ENCODE assay signal across 8 mouse cellular contexts in genomic region chr8:84689091-84689915, GRCm38 (mm10). TPM values are rescaled to one million over a fixed set of nuclear protein-coding genes. Genes with fewer than 3 reads are reported as not detected.
A peak's percentile ranks its signal among the peaks of the same experiment; 100 is the strongest.
DNase-seq lines count a peak whose midpoint lies in the region; ATAC-seq lines count a peak whose summit lies in the region.

No protein-coding gene starts in this region.

- under 1% methylated on average over 47 of the region's 47 CpGs for WGBS in hindbrain, embryonic 13.5 days

- peak; percentile 78 for DNase-seq in Muller cell, postnatal 12 days (ENCODE audit: inconsistent ontology term)
- DNase-seq in cerebellum, adult 9-11 months, result peak; percentile 91
- DNase-seq in frontal cortex, postnatal 10 days (ENCODE audit: low spot score in 2 of 2), result peak; percentile 88 to 89
- peak; percentile 73 to 77 for DNase-seq in layer of hippocampus, postnatal 25 days (ENCODE audit: extremely low spot score in 1 of 2, low spot score in 1 of 2)
- DNase-seq in lung, postnatal 14 days, result peak; percentile 89
- peak; percentile 83 for DNase-seq in retina, adult 2 months (ENCODE audit: low read depth, low spot score)
- peak; percentile 88 for DNase-seq in thymus, postnatal 25 days

- peaks cover 46% of the 10 kb centered on the region for H3K4me1 ChIP-seq in hindbrain, embryonic 13.5 days (replicated peaks)

- H3K27me3 ChIP-seq in hindbrain, embryonic 13.5 days, result no peaks in the 10 kb centered on the region

- peak overlapping the region; percentile 100 for H3K4me3 ChIP-seq in hindbrain, embryonic 13.5 days

- H3K4me2 ChIP-seq in hindbrain, embryonic 13.5 days, result peak overlapping the region; percentile 95

- peaks cover 30% of the 10 kb centered on the region for H3K36me3 ChIP-seq in hindbrain, embryonic 13.5 days

- no peaks in the 10 kb centered on the region for H3K9me3 ChIP-seq in hindbrain, embryonic 13.5 days

- peak; percentile 87 for ATAC-seq in hindbrain, embryonic 13.5 days (ENCODE audit: low FRiP score)

- peak overlapping the region; percentile 85 for H3K9ac ChIP-seq in hindbrain, embryonic 13.5 days

- peak overlapping the region; percentile 56 for H3K27ac ChIP-seq in hindbrain, embryonic 13.5 days

RNA-seq across cellular contexts. Expression of gene Nacc1, which starts 1.6 kb away (rescaled TPM):
- polyA plus RNA-seq in hindbrain, embryonic 13.5 days (2015; fragmentation: Nextera tagmentation; extraction: Ambion mirVana), result 13.7 and 14.4 TPM in 2 replicates
- 10 to 100 TPM; 88.9 to 91.0 TPM for total RNA-seq in layer of hippocampus, postnatal 25 days (2021)

RNA-seq across cellular contexts. Expression of gene Trmt1, which starts 3.2 kb away (rescaled TPM):
- 51.9 and 60.3 TPM in 2 replicates for polyA plus RNA-seq in hindbrain, embryonic 13.5 days (2015; fragmentation: Nextera tagmentation; extraction: Ambion mirVana)
- total RNA-seq in layer of hippocampus, postnatal 25 days (2021), result 100 to 1,000 TPM in 1 of 2 experiments, 10 to 100 TPM in 1; 83.4 to 101 TPM

RNA-seq across cellular contexts. Expression of gene Lyl1, which starts 12.0 kb away (rescaled TPM):
- polyA plus RNA-seq in hindbrain, embryonic 13.5 days (2015; fragmentation: Nextera tagmentation; extraction: Ambion mirVana), result 3.9 and 4.2 TPM in 2 replicates
- total RNA-seq in layer of hippocampus, postnatal 25 days (2021), result 1 to 10 TPM; 2.1 to 2.8 TPM

RNA-seq across cellular contexts. Expression of gene Ier2, which starts 26.7 kb away (rescaled TPM):
- polyA plus RNA-seq in hindbrain, embryonic 13.5 days (2015; fragmentation: Nextera tagmentation; extraction: Ambion mirVana), result 26.1 and 32.2 TPM in 2 replicates
- total RNA-seq in layer of hippocampus, postnatal 25 days (2021), result 1 to 10 TPM; 8.8 to 9.6 TPM

RNA-seq across cellular contexts. Expression of gene G430095P16Rik, which starts 33.5 kb away (rescaled TPM):
- polyA plus RNA-seq in hindbrain, embryonic 13.5 days (2015; fragmentation: Nextera tagmentation; extraction: Ambion mirVana), result 1.0 and 2.3 TPM in 2 replicates
- total RNA-seq in layer of hippocampus, postnatal 25 days (2021), result not detected

Comparison
In these comparisons a context has a peak if more than half of its experiments do, and no peak if none do; other contexts are left out.
1. Peak in every context shown above with its lines: DNase-seq, ATAC-seq, H3K4me3 ChIP-seq and H3K27ac ChIP-seq.